Mouse (Mus musculus) brain, adult 2 months (tissue): ENCODE data around the gene Bad.

Experiments used
- DNase-seq: peaks from one replicate; pipeline ENCODE4 v3.0.0; 2011; ENCODE audit warnings: low read depth, low spot score

The Bad gene

GRCm38 (mm10) chr19:6914540-6914939 lies 27.1 kb upstream of the Bad start:
- no peak for DNase-seq

GRCm38 (mm10) chr19:6915276-6915675 lies 26.4 kb upstream of the Bad start:
- no peak for DNase-seq

DNA sequence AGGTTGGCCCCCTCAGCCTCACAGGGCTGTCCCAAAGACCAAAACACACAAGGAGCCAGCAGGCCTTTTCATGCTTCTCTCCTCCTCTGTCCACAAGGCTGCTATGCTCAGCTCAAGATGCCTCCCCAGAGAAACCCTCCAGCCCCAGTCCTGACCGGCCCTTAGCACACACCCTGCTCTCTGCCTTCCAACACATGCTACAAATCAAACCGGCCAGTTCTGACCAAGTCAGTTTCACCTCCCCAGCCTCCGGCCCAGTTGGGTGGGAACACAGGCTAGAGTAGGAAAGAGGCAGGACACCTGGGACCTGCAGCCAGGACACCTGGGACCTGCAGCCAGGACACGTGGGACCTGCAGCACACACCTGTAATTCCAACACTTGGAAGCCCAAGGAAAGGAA lies 25.2 kb upstream of the Bad start:
- DNase-seq = no peak

DNA sequence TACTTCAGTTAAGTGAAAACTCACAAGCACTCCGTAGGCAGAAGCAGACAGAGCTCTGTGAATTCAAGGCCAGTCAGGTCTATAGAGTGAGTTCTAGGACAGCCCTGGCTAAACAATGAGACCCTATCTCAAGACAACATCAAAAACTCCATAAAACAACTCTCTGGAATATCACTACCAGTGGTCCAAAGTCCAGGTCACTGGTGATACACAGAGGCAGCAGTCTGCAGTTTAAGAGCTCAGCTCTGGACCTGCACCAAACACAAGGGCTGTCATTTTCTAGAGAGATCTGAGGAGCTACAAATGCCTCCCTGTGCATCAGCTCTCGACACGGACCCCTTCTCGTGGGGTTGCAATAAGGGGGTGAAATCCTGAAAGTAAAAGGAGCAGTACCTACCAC lies 23.3 kb upstream of the Bad start:
- no peak for DNase-seq

DNA sequence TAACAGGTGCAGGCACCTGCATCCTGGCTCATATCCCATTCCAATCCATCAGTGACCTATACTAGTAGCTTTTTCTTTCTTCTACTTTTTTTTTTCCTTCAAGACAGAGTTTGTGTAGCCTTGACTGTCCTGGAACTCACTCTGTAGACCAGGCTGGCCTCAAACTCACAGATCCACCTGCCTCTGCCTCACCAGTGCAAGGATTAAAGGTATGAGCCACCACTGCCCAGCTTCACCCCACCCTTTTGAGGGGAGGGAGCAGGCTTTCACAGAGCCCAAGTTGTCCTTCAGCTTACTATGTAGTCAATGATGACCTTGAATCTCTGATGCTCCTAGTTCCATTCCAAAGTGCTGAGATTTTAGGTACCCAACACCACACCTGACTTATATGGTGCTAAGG lies 22.2 kb upstream of the Bad start:
- DNase-seq = no peak

GRCm38 (mm10) chr19:6919876-6920740 lies 21.6 kb upstream of the Bad start:
- DNase-seq = peak; percentile 55

- peak; percentile 54 for DNase-seq
Measured at GRCm38 (mm10) chr19:6920741-6921636, 20.7 kb upstream of the Bad start.

DNA sequence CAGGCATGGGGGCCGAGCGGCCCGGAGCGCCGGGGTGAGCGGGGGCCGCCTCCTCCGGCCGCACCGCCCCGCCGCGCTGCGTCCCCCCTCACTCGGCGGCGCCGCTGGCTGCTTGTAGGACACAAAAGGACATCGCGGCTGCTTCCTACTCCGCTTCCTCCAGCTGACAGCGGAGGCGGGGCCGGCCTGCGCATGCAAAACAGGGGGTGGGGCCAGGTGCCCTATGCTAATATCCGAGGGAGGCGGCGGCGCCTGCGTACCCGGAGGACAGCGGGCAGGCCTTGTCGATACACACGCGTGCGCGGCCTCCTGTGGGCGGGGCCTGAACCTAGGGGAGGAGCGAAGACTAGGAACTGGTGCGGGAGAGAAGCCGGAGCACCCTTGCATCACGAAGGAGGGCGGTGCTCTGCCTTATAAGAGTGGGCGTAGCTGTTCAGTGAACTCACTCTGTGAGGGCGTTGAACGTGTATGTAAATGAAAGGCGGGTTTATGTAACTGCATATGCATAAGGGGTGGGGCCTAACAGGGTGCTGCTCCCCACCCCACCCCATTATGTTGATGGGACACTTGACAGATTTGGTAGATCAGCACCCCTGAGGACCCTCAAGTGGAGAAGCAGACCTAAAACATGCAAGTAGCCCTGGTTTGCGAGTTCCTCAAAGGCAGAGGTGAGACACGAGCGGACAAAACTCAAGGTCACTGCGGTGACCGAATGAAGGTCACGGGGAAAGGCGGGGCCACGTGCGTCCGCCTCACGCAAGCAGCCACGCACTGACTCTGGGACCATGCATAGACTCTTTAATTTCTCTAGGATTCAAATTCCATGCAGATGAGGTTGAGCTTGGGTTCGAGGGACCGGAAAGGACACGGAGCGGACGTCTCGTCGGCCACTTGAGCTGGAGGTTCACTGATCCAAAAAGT lies 19.8 kb upstream of the Bad start, which contains the start of gene Esrra:
Gene Esrra (minus strand): TSS at position 167 of the 921 bp plus-strand sequence.
- peak; percentile 100 for DNase-seq

GRCm38 (mm10) chr19:6922901-6923735 lies 18.5 kb upstream of the Bad start:
- DNase-seq = peak; percentile 72

DNA sequence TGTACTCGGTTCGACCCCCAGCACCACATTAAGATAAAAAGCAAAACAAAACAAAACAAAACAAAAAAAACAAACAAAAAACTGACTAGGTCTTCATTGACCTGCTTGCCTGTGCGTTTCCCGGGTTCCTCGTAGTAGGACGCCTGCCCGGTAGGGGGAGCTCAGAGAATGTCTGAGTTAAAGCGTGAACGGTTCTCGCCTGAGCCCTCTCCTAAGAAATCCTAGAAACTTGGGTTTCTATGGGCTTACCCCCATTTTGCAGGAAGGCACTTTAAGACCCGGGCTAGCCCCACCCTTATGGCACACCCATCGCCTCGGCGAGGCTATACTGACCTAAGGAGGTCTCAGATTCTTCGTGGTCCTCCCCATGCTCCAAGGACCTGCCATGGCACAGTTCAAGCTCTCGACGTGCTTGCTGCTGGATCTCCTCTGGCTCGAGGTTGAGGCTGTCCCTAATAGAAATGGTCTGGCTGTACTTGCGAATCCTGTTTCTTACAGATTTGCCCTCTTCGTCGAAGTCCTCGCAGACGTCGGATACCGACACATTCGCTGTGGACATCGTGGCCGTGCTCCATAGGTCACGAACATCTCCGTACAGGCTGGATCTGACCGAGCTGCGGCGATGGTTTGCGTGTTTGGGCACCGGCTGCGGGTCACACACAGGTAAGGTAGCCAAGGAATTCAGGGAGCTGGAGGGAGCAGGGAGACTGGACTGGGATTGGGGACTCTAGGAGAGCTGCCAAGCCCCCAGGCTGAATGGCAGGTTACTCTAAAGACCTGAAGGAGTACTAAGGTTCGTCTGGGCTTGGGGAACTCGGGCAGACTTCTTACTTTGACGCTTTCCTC lies 17.0 kb upstream of the Bad start:
- peak; percentile 91 for DNase-seq

DNA sequence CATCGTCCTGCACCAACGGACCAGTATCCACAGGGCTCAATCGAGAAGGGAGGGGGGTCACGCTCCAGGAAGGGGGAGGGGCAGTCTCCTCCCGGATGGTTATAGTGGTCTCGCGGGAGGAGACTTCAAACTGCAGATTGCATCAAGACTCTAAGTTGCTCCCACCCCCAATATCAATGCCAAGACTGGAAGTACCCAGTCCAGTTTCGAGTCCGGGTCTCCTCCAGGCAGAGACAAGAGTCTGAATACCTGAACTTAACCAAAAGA lies 16.4 kb upstream of the Bad start, which contains the start of gene Catsperz:
Gene Catsperz (minus strand): TSS at position 74 of the 267 bp plus-strand sequence.
- DNase-seq = no peak

GRCm38 (mm10) chr19:6925611-6926329 lies 15.9 kb upstream of the Bad start:
- DNase-seq = no peak

GRCm38 (mm10) chr19:6926559-6927255 lies 15.0 kb upstream of the Bad start:
- no peak for DNase-seq

DNA sequence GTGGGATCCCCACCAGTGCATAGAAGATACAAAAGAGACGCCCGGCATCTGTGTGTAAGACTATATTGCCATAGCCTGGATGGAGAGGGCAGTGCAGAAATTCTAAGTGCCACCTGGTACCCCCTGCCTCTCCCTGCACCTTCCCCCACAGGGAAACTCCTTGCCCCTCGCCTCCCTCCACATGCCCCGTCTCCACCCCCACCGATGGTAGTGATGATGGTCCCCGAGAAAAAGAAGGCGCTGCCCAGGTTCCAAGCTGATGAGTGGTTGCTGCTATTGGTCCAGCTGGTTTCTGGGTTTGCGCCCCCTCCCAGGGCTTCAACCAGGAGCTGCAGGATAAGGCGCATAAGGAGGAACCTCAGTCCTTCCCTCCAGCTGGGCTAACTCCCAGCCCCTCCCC lies 13.6 kb upstream of the Bad start:
- no peak for DNase-seq

DNA sequence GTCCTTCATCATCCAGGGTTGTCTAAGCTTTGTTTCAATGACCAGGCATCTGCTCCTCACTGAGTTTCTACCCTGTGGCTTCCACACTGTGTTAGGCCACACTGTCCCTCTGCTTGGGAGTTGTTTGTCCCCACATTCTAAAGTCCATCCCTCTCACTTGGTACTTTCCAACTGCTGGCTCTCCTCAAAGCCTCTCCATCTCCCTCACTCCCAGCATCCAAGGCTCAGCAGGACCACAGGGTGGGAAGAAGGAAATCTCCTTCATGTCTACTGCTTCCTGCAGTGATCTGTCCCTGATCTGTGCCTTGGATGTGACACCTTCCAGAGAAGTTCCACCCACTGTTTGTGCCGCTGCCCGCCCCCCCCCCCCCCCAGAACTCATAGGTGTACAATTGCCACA lies 10.7 kb upstream of the Bad start:
- DNase-seq = peak; percentile 37

- DNase-seq = no peak
Measured at GRCm38 (mm10) chr19:6932018-6932417, 9.6 kb upstream of the Bad start.

- DNase-seq = no peak
Measured at GRCm38 (mm10) chr19:6933102-6933435, 8.6 kb upstream of the Bad start.

DNA sequence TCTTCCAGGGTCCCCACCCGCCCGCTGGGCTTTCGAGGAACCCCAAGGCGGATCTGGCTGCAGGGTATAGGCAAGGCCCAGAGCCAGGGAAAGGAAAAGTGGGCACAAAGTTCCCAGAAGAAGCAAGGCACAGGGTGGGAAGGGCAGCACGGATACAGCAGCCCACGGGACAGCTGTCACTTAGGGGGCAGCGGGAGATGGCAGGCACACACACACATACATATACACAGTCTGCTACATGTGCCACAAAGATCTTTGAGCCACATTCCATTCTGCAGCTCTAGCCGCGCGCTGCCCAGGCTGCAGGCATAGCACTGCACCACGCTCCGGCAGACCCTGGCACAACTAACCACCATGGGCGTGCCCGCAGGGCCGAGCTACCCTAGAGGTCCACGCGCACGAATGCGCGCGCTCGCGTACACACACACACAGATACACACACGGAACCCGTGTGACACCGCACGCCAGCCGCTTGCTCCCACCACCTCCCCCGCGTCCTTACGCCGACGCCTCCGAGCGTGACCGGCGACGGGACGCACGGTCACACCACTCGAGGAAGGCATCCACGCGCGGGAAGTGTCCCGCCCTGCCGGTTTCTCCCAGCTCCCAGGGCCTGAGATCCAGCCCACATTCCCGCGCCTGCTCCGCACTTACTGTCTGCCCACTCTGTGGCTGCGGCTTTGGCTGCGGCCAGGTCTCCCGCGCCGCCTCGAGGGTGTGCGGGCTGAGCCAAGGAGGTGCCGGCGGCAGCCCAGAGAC lies 8.0 kb upstream of the Bad start:
- peak; percentile 84 for DNase-seq
